Mouse (Mus musculus): ENCODE results near the gene Usp21.

The Usp21 gene

DNA sequence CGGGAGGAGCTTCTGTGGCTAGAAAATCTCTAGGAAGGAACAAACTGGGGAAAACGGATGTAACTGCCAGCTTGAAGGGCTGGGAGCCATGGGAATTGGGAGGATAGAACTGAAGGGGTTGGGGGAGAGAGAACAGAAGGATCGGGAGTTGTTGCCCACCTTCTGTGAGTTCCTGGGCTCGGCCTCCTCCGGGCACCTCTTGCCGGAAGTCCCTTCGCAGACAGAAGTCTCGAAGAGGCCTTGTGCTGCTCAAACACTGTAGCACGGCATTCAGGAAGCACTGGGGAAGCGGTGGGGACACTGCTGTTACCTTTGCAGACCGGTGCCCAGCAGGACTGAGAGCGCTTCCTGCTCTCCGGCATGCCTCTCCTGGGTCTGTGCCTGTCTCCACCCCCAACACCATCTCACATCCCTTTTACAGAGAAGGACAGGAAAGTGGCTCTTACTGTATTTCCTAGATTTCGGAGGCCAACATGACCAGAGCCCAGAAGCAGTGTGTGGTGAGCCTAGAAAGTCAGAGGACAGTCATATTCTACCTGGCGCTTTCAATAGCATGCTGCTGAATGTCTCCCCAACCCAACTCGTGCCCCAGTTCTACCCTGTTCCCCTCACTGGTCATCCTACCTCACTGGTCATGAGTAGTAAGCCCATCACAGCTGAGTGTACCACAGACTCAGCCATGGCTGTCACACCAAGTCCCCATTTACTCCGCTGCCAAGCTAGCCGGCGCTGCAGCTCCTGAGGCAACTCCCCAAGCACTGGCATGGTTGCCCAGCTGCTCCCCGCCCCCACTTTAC lies 2.5 kb downstream of the Usp21 start:
- DNase-seq (ENCODE audit: low read depth, low spot score): no peak

DNA sequence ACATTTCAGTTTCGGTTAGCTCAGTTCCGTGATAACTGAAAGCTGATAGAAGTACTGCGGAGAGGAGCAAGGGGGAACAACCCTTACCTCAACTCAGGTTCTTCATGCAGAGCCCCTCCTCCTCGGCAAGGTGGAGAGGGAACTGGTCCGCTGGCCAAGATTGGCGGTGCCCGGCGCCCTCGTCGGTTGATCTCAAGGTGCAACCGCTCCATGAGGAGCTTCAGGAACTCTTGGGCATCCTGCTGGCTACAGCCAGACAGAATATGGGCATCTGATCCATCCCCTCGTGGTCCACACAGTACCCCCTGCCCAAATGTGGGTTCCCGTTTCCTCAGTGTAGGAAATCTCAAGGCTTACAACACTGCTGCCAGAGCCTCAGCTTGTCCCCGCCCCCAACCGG lies 3.3 kb downstream of the Usp21 start:
- no peak for DNase-seq (ENCODE audit: low read depth, low spot score)

DNA sequence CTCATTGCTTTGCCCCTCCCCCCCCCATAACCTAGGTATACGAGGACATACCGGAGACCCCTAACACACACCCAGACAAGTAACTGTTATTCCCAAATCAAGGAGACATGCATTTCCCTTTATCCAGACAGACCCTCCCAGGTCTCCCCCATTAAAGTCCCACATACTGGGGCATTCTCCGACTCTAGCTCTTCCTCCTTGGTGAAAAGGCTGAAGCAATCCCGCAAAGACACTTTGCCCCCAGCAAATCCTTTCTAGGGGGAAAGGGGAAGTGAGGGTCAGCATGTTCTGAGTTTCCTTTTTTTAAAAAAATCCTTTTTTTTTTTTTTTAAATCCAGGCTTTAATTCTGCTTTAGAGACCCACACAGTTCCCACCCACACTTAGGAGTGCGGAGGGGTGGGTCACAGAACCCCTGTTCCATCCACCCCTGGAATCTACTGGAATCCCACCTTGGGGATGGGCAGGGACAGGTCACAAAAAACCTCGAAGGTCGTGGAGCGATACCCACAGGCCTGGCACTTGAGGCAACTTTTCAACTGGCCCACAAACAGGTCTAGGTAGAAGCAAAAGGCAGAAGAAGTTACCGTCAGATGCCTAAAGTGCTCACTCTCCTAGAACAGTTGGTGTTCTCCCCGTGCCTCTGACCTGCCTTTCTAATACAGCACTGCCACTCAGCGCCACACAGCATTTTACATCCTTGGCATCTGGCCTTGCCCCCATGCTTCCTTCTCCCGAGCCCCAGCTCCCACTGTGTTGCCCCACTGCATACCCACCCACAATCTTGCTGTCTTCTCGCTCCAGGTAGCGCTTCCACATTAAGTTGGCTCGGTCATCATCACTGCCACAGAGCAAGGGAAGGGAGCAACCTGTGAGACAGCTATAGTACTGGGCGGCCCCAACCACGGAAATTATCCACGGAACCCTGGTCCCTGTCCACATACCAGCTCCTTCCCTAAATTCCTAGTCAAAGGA lies 4.3 kb downstream of the Usp21 start:
- no peak for DNase-seq (ENCODE audit: low read depth, low spot score)

DNA sequence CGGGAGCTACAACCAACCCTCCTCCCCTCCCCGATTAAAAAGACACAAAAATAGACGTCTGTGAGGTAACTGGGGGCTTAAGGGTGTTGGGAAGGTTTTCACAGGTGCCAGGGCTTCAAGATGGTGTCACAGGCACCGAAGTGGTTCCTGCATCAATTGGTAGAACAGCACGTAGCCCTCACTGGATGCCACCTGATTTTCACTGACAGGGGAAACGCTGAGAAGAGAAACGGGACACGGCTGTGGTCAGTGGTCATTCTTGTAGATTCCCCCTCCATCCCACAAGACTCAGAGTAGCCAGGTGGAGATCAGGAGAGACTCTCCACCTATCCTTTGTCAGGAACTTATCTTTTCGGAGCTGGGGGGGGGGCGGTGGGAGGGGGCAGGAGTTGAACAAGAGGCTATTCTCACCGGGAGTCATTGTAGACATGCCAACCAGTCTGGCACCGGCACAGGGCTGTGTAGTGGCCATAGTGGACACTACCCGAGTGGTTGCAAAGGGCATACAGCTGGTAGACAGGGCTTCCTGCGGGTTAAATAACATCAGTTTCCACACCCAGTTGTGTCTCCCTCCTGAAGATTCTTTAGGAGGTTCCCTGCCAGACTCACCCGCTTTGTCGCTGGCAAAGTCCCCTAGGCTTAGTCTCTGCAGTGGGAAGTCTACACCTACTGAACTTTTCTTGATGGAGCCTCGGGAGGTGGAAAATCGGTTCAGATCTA lies 5.5 kb downstream of the Usp21 start:
- no peak for DNase-seq (ENCODE audit: low read depth, low spot score)

DNA sequence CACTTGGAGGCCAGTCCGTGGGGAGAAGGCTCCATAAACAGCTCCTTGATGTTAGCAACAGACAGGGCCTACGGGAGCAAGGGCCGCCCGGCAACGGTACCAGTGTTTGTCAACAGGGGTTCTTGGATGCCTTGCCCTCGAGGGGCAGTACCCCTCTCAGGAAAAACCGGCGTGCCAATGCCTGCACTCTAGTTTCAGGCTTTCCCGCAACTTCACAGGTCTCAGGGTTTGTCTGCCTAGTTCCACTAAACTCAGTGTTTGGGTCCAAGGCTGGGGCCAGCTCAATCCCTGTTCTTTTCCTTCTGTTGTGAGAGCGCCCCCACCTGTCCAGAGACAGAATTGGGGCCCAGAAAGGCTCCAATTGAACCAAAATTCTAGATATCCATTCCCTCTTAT lies 6.3 kb downstream of the Usp21 start:
- peak; percentile 60 for DNase-seq (ENCODE audit: low read depth, low spot score)

DNA sequence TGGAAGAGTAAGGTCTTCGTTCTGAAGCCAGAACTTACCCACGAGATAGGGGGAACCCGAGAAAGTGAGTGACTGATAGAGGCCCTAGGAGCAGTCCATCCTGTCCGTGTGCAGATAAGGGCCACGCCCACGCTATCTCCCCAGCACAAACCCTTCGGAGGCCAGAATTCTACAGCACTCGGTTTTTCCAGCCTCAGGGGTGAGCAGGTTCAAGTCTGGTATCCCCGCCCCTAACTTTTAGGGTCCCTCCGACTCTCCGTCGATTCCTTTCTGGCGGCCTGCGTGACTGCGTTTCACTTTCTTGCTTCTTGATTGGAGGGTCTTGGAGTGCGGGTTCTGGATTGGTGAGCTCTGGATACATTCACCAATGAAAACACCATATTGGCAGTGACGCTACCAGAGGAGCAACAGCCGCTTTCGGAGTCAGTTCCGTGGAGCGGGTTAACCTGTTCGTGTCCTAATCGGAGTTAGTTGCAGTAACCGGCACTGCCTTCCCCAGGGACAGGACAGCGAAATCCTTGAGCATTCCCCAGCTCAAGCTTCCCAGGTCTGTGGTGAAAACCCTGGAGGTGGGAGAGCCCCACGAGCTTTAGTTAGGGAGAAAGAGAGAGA lies 6.8 kb downstream of the Usp21 start, which contains the start of gene Ppox:
Ppox (minus strand) TSS at position 271 of the 612 bp plus-strand sequence.
- DNase-seq (ENCODE audit: low read depth, low spot score): peak; percentile 96

DNA sequence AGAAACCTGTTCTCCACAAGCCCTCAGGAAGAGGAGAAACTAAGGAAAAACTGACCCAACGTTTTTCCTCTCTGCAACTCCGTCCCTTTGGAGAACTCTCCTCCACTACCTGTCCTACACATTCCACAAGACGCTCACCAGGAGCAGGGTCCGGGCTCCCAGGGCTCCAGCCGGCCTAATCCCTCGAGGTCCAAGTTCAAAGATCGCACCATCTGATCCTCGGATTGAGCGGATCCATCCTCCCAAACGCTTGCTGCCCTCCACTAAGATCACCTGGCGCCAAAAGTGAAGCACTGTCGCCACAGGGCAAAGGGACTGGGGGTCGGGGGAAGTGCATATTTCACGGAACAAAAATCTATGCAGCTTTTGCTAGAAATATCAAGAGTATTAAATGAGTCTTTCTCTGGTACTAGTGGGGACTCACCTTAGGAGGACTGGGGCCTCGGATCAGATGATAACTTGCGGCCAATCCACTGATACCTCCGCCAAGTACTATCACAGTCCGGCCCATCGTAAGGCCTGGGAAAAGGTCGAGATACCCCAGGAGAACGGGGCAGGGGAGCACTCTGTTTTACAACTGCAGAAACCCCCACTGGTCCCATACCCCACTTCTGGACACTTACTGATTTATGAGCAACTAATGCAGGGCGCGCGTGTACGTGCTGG lies 7.4 kb downstream of the Usp21 start:
- no peak for DNase-seq (ENCODE audit: low read depth, low spot score)

DNA sequence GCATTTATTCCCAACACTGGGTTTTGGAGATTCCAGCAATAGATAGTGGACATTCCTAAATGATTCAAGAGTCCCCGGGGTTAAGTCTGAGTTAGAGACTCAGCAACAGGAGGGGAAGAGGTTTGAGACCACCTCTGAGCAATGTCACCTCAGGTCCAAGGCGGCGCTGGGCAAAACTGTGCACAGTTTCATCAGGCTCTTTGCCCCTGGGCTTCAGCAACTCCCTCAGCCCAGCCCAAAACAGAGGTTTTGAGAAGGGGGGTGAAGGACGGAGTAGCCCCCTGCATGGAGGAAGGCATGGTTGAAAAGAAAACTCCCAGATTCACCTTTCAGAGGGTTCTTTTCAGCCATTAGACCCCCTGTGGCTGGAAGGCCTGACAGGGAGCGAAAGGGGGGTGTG lies 8.1 kb downstream of the Usp21 start:
- no peak for DNase-seq (ENCODE audit: low read depth, low spot score)

DNA sequence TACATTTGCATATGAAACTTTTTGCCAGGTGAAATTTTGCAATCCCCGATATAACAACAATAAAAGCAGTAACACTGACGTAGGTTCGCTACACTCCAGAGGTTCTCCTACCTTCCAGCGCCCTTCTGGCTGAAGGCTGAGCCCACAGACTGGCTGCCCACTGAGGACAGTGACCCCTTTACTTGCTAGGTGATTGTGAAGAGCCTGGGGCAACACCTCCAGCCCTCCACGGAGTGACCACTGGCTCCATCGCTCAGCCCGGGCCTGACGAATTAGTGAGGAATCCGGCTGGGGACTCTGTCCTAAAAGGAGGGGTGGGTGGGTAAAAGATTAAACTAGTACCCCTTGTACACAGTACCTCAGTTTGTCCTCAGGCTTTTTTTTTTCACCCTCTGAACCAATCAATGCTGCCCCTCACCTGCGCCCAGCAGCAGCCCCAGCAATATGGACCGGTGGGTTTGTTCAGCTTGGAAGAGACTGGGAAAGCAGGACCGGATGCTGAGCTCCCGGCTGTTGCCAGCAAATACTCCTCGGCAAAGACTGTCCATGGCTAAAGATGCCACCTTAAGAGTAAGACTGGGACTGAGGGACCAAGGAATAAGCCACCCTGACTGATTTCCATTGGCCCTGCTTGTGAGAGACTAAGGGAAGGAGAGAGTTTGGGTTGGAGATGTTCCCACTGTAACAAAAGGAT lies 8.6 kb downstream of the Usp21 start:
- no peak for DNase-seq (ENCODE audit: low read depth, low spot score)

DNA sequence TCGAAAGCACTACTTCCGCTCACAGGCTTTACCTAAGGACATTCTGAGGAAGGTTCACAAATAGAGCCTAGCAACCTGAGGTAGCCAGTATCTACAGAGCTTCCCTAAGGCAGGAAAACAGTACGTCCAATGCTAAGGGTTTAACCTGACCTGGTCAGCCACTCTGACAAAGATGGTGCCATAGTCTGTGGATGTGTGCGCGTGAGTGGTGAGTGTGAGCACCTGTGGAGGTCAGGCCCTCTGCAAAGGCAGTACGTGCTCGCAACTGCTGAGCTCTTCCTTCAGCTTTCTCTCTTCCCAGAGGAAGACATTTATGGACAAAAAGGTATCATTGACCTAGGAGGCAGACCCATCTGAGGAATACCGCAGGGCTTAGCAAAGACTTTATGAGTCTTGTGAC lies 9.4 kb downstream of the Usp21 start:
- DNase-seq (ENCODE audit: low read depth, low spot score): no peak

DNA sequence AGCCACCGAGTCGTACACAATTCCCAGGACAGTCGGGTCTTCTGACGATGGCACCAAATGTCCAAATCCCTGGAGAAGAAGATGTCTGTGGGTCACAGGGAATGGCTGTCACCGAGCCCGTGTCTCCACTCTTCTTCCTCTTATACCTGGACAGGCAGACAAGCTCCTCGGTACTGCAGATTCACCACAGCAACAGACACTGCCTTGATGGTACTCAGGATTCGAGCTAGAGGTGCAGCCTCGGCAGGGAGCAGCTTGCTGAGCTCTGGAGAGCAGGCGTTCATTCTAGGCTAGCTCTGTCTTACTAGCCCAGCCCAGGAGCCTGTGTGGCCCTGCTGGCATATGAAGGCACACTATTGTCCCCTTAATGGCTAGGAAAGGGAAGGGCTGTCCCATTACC lies 10.1 kb downstream of the Usp21 start:
- no peak for DNase-seq (ENCODE audit: low read depth, low spot score)

DNA sequence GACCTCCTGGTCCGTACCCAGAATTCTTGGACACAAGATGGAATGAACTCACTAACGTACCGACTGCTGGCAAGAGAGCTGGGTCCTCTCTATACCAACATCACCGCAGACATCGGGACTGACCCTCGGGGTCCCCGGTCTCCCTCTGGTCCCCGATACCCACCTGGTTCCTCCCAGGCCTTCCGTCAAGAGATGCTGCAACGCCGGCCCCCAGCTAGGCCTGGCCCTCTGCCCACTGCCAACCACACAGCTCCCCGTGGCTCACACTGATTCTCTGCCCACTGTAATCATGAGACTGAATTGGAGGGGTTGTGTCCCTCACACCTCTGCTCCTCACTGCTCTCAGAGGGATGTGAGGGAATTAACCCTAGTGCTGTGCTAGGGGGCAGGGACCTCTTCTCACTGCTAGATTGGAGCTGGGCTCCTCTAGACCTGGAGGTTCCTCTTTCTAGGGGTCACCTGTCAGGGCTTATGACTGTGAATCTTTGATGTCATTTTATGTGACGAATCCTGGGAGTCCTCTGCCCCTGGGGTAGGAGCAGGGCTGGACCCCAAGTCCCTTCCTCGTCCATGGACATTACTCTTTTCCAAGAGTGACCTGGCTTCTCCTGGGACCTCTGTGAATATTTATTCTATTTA lies 11.6 kb downstream of the Usp21 start:
- no peak for DNase-seq (ENCODE audit: low read depth, low spot score)

DNA sequence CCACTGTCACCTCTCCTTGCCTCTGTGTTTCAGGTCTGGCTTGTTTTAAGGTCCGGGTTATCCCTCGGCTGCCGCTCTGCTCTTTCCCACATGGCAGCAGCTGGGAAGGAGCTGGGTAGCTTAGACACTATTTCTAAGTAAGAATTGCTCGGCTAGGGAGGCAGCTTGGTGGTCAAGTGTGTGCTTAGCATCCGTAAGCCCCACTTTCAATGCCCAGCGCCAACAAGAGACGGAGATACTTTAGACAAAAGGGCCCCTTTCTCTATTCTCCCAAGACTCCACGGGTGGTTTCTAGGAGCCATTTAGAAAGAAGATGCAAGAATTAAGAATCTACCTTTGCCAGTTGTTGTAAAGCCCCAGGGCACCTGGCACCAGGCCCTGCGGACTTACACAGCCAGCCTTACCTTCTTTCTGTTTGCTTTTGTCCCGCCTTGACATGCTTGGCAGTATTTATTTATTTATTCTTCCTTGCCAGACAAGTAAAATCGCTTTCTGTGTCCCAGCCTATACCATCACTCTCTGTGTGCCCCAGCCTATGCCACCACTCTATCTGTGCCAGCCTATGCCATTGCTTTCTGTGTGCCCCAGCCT lies 12.6 kb downstream of the Usp21 start:
- DNase-seq (ENCODE audit: low read depth, low spot score): no peak

DNA sequence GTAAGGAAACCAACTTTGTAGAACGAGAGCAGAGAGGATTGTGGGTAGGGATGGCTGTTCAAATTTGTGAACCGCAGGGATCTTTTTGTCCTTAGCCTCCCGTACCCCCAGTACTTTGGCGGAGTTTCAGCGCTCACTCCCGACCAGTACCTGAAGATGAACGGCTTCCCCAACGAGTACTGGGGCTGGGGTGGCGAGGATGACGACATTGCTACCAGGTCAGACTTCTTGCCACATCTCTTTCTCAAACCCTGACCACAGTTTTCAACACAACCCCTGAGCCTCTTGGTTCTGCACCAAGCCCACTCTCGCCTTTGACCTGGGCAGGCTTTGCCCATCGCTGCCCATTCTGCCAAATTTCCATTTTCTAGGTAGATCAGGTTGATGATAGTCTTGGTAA lies 13.6 kb downstream of the Usp21 start:
- DNase-seq (ENCODE audit: low read depth, low spot score): no peak

DNA sequence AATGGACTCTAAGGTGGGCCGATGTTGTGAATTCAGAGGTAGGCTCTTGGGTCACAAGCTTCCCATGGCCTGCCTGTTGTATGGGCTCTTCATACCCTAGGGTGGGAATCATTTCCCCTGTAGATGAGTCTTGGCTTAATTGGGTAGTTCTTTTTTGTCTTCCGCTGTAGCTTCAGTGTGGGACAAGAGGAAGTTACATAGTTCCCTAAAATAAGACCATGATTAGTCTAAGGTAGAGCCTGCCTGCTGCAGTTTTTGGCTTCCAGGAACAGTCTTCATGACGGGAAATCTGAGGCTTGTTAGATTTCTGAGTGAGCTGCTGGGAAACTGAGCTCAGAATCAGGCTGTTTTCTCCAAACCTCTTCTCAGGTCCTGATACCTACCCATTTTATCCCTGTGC lies 15.7 kb downstream of the Usp21 start:
- DNase-seq (ENCODE audit: low read depth, low spot score): no peak

DNA sequence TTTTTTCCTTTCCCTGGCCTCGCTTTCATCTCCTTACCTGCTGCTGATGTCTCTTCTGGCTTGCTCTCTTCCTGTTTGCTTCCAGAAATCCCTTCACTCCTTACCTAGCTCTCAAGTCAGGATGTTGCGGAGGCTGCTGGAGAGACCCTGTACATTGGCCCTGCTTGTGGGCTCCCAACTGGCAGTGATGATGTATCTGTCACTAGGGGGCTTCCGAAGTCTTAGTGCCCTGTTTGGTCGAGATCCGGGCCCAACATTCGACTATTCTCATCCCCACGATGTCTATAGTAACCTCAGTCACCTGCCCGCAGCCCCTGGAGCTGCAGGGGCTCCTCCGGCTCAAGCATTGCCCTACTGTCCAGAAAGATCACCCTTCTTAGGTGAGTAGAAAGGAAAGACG lies 16.2 kb downstream of the Usp21 start:
- DNase-seq (ENCODE audit: low read depth, low spot score): no peak

DNA sequence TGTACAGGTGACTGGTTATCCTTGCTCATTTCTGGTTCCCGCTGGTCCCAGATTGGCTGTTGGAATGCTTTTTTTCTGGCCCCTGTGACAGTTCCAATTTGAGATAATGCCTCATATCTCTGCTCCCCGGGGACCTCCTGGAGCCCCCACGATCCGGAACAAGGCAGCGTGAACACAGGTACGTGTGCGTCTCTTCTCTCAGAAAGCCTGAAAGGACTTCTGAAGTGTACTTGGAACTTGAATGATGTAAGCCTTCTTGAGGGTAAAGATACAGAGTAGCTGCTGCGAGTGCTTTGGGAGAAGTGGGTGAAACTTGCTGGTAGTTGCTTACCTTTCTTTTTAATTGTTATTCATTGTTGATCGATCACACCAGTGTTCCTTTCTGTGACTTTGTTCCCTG lies 16.6 kb downstream of the Usp21 start:
- DNase-seq (ENCODE audit: low read depth, low spot score): no peak

DNA sequence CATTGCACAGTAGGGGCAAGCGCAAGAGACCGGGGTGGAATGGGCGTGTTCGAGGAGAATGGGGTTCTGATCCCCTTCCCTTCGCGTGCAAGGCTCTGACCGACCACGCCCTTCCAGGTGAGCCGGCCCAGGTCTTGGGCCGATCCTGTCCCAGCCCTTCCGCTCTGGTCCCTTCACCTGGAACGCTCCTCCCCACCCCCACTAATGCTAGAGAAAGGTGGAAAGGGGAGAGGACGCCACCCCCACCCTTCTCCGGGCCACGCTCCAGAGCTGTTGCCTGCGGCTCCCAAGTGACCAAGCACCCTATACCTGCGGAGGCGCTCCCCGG lies 17.3 kb downstream of the Usp21 start:
- no peak for DNase-seq (ENCODE audit: low read depth, low spot score)

DNA sequence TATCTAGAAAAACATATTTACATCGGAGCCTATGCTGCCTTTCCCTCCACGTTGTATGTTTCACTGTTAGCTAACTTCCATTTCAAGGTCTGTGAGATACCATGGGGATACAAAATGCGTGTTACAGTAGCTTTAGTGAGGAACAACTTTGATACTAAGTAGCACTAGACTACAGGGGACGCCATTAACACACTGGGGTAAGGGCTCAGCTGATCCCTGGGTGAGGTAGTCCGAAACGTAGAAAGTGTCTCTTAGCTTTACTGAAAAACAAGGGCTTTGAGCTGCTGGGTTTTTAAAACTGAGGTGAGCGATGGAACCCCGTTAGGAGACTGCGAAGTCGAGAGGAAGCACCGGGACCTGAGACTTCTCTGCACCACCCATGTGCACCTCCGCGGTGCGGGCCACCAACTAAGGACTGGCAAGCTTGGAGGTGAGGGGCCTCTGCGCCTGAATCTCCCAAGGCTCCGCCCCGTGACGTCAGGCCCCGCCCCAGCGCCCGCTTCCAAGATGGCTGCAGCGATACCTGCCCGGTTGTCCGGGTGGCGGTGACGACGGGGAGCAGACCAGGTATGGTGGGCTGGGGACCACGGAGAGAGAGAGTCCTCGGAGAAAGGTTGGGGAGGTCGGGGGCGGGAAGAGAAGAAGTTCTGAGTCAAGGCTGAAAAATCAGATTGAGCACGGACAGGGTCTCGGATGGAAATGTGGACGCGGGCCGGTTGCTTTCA lies 17.8 kb downstream of the Usp21 start, which contains the start of gene B4galt3:
B4galt3 (plus strand) TSS at position 481 of the 725 bp plus-strand sequence.
- DNase-seq (ENCODE audit: low read depth, low spot score): peak; percentile 85
